Mouse (Mus musculus) layer of hippocampus, adult 18-20 months (tissue): Measurements from ENCODE around the gene Dtnb. TPM values are rescaled to one million over a fixed set of nuclear protein-coding genes. Genes with fewer than 3 reads are reported as not detected.
"Not testable (repeated sequence)": the region's sequence is repeated elsewhere in the genome, so short reads cannot be mapped to it uniquely, and the experiment has no call there.

Experiments
- DNase-seq, 2 experiments: peaks; one replicate each; pipeline ENCODE4 v3.0.0; 2022; ENCODE audit warnings: low spot score in 2 of 2
- long read RNA-seq: library from polyadenylated mRNA; stranded (forward); transcript quantifications from one replicate; pipeline ENCODE4 v2.0.0, GENCODE M21; 2021
- total RNA-seq, 2 experiments: library from RNA; stranded (reverse); gene quantifications; 2 replicates each; pipeline ENCODE4 v1.2.3; 2021

Dtnb gene
- total RNA-seq, result 100 to 1,000 TPM; 119 to 131 TPM
- long read RNA-seq, partial matches to known transcripts, result 10 of 89 reads
- long read RNA-seq, other reads (novel, unspliced or antisense), result 74 of 89 reads

DNA sequence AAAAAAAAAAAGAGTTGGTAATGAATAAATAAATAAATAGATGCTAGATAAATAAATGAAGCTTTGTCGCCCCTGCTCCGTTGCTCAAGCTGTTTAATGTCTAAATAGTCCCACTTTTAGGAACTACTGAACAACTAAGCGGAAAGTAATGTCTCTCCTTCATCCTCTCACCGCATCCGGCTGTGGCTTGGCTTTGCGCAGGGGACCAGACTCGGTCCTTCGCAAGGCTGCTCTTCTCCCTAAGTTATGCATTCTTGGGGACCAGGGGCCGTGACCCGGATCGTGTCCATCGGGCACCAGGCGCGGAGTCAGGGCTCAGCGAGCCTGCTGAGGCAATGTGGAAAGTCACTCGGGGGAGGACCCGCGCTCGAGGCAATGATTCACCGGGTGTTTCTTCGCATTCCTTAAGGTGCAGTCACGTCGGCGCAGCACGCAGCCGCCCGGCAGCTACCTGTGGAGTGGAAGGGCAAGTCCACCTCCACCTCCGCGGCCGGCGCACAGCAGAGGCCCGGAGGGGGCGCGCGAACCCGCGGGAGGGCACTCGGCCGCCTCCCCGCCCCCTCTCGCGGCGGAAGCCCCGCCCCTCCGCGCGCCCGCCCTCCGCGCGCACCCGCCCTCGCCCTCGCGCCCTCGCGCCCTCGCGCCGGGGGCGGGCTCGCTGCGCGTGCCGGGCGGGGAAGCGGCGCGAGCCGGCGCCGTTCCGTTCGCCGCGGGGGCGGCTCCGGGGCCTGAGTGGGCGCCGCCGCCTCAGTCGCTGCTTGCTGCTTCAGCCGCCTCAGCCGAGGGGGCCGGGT lies at the start of gene Dtnb:
Gene Dtnb, plus strand, starts transcription at position 595 of the 794 bp plus-strand sequence.
- peak; percentile 40 to 74 for DNase-seq

DNA sequence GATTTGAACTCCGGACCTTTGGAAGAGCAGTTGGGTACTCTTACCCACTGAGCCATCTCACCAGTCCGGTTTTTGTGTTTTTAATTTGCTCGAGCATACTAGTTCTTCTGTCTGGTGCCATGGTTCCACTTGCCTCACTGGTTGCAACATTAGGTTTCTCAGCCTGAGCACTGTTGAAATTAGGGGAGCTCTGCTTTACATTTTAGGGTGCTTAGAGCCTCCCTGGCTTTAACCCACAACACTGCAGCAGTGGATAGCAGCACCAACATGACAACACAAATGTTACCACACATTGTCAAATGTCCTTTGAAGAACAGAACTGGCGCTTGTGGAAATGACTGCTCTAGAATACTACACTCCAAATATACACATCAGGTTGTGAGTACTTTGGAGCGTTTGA lies 46.6 kb upstream of the Dtnb start:
- DNase-seq, result no peak

DNA sequence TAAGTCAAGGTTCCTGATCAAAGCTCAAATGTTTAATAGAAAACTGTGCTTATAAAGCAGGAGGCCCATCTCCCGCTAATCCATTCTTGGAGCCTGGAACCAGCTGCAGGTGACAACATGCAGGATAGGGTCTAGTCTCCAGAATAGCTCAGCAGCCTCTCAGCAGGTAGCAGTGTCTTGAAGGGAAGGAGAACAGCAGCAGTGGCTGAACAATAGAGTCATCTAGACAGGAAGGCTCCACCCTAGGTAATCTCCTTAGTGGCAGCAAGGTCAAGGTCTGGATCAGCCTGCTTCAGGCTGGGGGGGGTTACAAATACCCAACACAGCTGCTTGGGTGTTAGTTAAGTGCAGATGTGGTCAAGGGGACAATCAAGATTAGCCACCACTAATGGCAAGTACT lies 36.7 kb upstream of the Dtnb start:
- DNase-seq, result not testable (repeated sequence)

DNA sequence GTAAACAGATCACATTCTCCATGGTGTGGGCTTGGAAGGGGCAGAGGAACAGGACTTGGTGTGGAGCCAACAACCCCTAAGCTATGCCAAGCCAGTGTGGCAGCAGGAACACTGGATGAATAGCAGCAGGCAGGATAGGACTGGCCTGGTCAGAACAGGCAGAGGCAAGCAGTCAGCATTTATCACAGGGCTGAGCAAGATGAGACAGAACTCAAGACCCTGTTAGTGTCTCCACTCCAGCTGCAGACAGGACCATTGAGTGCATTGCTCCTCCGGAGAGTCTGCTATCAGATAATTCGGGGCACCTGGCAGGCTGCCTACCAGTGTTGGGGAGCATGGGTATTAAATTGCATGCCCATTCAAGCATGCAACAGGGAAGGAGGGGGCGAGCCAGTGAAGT lies 34.6 kb upstream of the Dtnb start:
- DNase-seq, result no peak

DNA sequence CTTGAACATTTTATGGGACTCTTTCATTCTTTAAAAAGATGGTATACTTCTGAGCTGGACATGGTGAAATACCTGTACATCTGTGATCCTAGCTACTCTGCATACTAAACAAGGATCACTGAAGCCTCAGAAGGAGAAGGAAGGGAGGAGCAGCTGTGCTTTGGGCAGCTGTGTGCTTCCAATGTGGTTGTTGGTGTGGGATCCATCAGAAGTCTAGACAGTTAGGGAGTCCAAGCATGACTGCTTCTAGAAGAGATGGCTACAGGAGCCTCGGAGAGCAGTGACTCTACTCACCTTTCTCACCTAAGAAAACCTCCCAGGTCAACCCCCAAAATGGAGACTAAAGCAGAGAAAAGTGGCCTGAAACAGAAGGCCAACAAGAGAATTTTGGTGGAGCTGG lies 34.1 kb upstream of the Dtnb start:
- no peak for DNase-seq

DNA sequence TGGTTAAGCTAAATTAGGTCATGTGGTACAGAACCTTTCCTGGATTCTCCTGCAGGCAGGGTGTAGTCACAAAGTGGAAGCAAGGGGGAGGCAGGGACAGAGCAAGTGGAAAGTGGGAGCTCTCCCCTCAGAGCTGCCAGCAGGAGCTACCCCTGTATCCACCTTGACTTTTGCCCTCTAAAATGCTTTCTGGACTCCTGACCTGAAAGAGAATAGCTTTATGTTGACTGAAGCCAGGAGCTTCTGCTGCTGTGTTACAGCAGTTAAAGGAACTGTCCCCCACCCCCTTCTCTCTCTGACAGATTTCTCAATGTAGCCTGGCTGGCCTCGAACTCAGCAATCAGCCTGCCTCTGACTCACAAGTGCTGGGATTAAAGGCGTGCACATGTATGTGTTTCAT lies 32.6 kb upstream of the Dtnb start:
- no peak for DNase-seq

DNA sequence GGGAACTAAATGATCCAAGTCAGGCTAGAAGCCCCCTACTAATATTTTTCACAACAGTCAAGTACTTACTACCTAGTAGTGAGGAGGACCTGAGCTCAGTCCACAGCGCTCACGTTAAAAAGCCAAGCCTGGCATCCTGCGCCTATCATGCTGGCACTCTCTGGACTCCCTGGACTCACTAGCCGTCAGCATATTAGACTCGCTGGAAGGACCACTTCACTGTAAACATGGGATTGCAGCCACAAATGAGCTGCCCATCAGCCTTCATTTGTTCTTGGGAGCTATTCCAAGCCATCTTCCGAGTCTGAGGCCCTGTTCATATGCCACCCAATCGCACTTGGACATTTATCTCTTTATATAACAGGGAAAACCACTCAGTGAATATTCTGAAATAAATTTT lies 31.3 kb upstream of the Dtnb start:
- no peak for DNase-seq

DNA sequence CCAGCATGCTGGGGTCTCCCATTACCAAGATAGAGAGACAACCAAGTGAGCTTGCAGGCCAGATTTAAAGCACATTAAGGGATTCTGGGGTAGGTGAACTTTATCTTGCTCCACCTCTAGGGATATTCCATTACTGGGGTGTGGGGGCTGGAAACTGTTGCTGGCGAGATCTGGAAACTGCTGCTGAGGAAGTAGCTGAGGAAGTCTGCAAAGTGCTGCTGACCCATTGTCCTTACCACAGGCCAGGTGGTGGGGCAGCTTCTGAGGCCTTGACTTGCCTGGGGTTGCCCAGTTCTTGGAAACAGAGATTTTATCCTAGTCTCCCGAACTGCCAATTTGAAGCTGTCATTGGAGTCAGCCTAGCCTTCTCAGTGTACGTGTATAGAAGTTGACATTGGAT lies 26.7 kb upstream of the Dtnb start:
- DNase-seq, result no peak

DNA sequence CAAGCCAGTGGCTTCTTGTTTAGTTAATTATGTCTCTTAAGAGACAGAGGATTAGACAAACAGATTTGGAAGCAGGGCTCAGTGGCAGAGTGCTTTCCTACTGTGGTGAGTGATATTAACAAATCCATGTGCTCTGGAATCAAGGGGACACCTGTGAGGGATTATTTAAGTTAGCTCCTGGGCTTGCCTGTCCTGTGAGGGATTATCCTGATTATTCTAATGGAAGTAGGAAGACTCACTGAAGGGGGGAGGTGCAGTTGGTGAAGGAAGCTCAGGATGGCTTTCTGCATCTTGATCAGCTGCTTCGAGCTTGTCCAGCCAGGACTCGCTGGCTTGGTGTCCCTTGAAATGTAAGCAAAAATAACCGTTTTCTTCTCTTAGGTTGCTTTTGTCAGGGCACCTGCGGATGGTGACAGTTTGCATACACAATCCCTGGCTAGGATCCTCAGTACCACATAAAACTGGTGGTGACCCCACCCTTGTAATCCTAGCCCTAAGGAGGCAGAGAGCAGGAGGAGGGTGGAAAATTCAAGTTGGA lies 26.0 kb upstream of the Dtnb start:
- DNase-seq, result no peak

DNA sequence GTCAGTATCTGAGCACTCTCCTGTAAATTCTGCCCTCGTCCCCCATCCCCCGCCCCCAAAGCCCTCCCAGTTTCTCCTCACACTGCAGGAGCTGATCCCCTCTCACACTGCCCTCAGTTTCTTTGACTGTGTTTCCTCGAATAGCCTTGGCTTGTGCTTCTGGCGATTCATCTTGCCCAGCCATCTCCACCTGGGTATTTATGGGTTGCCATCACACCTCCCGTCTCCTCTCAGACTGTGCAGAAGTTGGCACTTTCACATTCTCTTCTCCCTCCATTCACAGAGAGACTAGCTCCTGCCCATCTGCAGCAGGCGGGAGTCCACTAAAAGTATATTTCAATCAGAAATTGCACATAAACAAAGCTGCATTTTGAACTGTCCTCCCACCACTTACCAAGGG lies 25.4 kb upstream of the Dtnb start:
- DNase-seq, result no peak

DNA sequence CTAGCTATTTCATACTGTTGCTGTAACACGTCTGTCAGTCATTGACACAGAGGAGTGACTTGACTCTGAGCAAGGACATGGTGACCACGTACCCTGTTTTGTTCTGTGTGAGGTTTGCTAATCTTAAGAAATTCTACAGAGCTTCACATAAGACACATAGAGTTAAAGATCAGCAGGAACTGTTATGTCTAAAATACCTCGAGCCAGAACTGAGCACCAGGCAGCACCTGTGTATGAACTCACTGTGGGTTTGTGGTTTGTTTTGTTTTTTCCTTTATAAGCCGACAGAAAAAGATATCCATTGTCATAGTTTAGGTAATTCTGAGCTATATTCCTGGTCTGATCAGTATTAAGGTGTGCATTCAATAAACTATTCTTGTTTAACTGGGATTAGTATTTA lies 24.7 kb upstream of the Dtnb start:
- DNase-seq, result no peak

DNA sequence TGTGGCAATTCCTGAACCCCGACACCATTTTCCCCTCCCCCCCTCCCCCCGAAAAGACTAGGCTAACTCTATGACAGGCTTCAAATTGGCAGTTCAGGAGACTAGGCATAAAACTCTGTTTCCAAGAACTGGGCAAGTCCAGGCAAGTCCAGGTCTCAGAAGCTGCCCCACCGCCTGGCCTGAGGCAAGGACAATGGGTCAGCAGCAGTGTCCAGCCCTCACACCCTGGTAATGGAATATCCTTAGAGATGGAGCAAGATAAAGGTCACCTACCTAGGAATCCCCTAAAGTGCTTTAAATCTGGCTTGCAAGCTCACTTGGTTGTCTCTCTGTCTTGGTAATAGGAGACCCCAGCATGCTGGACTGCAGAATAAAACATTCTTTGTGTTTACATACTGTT lies 24.3 kb upstream of the Dtnb start:
- no peak for DNase-seq

DNA sequence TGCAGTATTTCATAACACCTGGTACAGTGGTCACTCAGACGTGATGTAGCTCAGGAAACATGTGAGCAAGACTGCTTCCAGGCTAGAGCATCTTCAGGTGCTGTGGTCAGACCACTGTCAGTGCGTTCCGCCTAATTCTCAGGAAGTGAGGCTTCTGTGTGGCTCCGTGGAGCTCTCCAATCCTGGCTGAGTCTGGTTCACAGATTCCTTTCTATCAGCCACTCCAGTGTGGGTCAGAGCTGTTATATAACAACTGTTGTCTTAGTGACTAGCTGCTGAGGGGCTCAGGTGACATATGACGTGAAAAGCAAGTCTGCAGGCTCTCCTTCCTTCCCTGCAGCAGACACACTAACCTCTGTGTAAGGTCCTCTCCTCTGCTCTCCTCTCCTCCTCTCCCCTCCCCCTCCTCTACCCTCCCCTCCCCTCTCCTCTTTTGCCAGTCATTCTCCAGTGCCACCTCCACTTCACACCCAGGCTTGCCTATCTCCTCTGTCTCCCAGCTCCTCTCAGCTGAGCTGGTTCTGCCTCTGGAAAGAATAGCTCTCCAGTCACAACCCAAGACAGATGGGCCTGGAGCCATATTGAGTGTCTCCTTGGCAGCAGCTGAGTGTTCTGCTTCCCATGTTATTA lies 23.5 kb upstream of the Dtnb start:
- DNase-seq, result peak; percentile 63 to 67

DNA sequence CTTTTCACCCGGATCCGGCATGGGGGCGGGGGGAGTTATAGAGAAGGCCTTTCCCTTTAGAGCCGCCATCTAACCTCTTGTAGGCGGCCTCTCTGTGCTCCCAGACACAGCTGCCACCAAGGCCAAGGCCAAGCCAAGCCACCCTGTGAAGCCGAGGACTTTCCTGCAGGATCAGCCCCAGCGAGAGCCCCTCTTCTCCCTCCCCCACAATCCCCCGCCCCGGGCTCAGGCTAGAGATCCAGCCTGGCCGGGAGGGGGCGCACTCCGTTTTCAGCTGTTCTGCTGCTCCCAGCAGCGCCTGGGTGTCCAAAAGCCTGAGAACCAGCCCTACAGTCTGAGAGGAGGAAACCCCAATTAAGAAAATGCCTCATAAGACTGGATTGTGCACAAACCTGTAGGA lies 21.9 kb upstream of the Dtnb start:
- DNase-seq, result no peak

DNA sequence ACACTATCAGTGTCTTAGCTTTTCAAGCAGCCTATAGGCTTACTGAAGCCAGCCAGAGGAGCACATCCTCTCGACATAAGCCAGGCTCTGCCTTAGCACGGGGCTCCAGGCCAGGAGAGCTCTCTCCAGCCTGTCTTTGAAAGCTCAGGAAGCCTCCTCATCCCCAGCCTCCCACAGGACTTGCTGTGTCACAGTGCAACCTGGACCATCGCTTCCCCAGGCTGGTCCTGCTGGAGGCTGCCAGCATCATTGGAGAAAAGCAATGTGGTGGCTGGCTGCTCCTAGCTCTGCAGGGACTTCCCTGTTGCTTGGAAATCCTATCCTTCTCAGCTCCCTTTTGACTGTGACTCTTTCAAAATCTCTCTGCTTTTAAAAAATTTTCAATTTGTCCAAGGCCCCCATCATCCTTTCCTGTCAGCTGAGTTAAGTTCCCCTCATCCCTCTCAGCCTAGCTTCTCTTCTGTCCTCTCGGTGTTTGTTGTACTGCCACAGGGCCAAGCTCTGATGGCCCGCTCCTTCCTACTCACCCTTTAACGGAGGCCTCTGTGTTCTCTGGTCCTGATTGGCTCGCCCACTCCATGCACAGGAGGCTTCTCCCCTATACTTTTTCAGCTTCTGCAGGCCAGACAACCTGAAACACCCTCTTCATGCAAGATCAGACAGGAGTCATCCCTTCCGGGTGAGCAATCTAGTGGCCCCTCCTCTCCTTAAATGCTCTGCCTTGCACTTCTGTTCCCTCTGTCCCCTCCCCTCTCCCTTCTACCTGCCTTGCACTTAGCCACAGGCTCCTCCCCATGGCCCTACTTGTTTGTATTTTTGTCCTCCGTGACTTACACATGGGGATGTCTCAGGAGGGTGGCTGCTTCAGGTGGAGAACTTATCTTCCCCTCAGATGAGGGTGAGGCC lies 14.5 kb upstream of the Dtnb start:
- DNase-seq, result no peak

DNA sequence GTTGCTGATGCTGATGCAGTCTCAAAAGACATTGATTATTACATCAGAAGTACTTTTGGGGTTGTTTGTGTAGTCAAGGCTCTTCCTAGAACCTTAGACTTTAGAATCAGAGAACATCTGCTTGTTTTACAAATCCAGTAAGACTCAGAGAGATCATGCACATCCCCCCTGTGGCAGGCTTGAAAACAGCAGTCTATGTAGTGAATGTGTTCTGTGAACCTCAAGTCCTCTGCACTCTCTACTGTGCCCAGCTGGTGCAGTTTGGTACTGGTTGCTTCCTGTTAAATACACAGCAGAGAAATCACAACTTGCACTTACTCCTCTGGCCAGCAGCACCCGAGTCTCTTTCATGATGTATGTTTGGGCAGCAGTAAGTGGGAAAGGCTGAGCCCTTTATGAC lies 11.6 kb upstream of the Dtnb start:
- peak; percentile 44 to 74 for DNase-seq

DNA sequence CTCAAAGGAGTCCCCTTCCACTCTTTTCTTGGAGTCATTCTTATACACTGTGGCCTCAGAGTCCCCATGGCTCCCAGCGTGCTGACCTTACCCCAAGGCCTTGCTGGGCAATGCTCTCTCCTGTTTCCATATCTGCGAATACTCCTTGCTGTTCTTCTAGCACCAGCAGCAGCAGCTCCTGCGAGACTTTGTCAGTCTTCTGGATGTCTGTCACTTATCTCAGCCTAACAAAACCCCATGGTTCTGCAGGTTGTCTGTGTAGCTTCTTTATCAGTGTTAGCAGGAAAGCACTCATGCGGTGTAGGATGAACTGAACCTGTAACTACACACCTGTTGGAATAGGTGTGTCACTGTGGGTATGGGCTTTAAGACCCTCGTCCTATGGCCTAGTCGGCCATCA lies 11.1 kb upstream of the Dtnb start:
- DNase-seq, result no peak

DNA sequence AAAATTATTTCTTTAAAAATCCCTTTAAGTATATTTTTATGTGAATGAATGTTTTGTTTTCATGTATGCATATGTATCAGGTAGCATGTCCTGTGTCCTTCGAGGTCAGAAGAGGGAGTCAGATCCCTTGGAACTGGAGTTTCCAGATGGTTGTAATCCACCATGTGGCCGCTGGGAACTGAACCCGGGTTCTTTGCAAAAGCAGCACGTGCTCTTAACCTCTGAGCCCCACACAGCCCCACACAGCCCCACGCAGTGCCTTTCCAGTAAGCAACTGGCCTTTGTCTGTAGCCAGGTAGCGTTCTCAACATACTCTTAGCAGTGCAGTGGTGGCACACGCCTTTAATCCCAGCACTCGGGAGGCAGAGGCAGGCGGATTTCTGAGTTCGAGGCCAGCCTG lies 9.4 kb upstream of the Dtnb start:
- no peak for DNase-seq

DNA sequence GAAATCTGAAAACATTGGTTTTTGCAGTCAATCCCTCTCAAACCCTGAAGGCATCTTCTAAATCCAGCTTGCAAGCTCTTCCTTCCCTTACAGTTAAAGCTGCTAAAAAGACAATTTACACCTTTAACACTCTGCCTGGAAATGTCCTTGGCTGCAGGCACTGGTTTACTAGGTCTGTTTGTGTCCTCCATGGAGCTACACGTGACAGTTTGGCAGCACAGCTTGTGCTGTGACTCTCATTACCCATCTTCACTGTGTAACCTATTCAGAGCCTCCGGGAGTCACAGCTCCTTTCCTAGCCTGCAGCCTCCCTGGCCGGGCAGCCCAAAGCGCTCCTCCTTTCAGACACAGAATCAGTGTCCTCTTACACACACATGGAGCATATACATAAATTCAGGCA lies 8.5 kb upstream of the Dtnb start:
- DNase-seq, result peak in 1 of 2 experiments; percentile 62

DNA sequence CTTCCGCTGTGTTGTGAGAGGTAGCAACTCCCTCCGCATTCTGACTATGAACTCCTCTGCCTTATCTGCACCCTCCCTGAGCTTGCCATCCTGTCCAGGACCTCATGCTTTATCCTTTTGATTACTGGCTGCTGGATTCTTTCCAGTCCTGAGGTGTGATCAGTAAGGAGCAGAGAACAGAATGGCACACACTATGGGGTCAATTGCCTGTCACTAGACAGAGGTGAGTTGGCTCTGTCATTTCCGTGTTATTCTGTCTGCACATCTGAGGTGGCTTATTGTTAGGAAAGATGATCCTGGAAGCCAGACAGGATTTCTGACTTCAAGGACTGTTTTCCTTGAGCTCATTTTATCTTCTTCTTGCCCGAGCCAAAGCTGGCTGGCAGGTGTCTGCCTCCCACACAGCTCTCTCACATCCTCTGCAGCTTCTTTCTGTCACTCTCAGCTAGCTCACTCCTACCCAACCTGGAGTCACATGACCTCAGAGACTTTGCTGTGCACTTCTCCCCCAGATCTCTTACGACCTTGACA lies 3.7 kb upstream of the Dtnb start:
- no peak for DNase-seq

DNA sequence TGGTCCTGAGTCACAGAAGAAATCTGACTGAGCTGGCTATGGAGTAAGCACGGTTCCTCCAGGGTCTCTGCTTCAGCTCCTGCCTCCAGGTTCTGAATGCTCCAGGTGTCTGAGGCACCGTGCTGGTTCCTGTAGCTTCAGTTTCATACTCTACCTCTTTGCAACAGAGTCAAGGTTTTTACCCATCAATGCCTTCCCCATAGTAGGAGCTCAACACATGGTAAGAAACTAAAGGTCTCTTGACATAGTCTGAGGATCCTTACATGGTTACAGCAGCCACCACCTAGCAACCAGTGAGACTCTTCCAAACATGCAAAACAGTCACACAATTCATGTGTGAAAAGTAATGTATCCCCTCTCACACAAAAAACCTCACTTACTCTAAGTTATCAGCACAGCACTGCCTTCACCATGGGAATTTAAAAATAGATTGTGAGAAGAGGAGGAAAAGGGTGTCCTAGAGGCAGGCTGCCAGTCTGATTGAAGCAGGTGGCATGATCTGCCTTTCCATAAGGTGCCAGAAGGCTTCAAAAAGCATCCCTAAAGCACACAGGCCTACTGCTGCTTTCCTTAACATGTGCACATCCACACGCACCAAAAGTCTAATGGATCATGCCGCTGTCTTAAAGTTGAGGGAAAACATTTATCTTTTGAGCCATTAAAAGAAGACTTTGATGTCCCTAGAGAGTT lies 1.3 kb upstream of the Dtnb start:
- peak; percentile 70 to 78 for DNase-seq
